Mouse (Mus musculus) kidney, embryonic 16.5 days (tissue): Measurements from ENCODE around the gene Hikeshi. TPM values are rescaled to one million over a fixed set of nuclear protein-coding genes. Genes with fewer than 3 reads are reported as not detected.

ENCODE experiments used
- ATAC-seq: fragments of 200-750 bp; cut with Nextera tagmentation; 2 replicates; pipeline ENCODE4 v1.8.0; 2017; ENCODE audit warnings: moderate TSS enrichment; ENCODE audit not compliant: low FRiP score, low TSS enrichment
- H3K27ac ChIP-seq: fragments of 300-500 bp; sonication (generic); 2 replicates; pipeline ENCODE4 v1.5.1; 2014; ENCODE audit warnings: low read length
- H3K27me3 ChIP-seq: fragments of 300-500 bp; sonication (generic); 2 replicates; pipeline ENCODE4 v1.6.1; 2014; ENCODE audit warnings: low read length, control low read depth, mixed read lengths; ENCODE audit not compliant: insufficient read depth
- H3K36me3 ChIP-seq: fragments of 300-500 bp; sonication (generic); 2 replicates; pipeline ENCODE4 v1.6.1; 2014; ENCODE audit warnings: low read length, control low read depth, mixed read lengths; ENCODE audit not compliant: insufficient read depth
- H3K4me1 ChIP-seq: fragments of 300-500 bp; sonication (generic); 2 replicates; pipeline ENCODE4 v1.6.1; 2014; ENCODE audit warnings: low read length, control low read depth, mixed read lengths; ENCODE audit not compliant: insufficient read depth
- H3K4me2 ChIP-seq: fragments of 300-500 bp; sonication (generic); replicated peaks from 2 replicates; pipeline ENCODE4 v1.6.1; 2014; ENCODE audit warnings: low read depth, low read length
- H3K4me3 ChIP-seq: fragments of 300-500 bp; sonication (generic); 2 replicates; pipeline ENCODE4 v1.5.1; 2014; ENCODE audit warnings: mild to moderate bottlenecking, low read length
- H3K9ac ChIP-seq: fragments of 300-500 bp; sonication (generic); replicated peaks from 2 replicates; pipeline ENCODE4 v1.6.1; 2014; ENCODE audit warnings: low read length
- H3K9me3 ChIP-seq: fragments of 300-500 bp; sonication (generic); 2 replicates; pipeline ENCODE4 v1.6.1; 2016; ENCODE audit warnings: low read length, control low read depth
- WGBS: fragments of 180-500 bp; shearing (Covaris S2); extraction: QIAGEN DNeasy Blood & Tissue Kit; methylation state at CpG from one replicate; pipeline ENCODE4 v1.1.7; 2014; 5-methylcytosine and 5-hydroxymethylcytosine counted together
- polyA plus RNA-seq: library from polyadenylated mRNA; unstranded; fragments of >200 nt; fragmentation: Nextera tagmentation; extraction: Ambion mirVana; gene quantifications from 2 replicates; pipeline ENCODE4 v1.2.1, GENCODE M21; 2015

Gene Hikeshi
- polyA plus RNA-seq, 1 experiment from 2014 or later = 138 TPM

DNA sequence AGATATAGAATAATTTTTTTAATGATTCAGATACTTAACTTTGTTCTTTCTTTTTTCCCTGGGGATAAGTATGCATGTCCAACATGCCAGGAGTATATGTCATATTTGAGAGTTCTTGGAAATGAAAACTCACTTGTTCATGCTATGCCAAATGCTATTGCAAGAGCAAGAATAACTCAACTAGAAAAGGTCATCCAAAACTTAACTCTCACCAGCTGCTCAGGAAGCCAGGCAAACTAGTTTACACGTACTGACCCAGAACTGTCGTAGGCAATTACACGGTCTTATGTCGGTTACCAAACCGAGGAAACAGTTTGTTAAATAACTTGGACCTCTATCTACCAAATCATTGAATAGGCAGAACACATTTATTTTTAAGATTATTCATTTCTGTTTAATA lies 24.3 kb downstream of the Hikeshi start:
- no peaks in the 10 kb centered on the region for H3K9me3 ChIP-seq
- 92% methylated on average over 5 of the region's 5 CpGs for WGBS
- H3K36me3 ChIP-seq = peaks cover 10% of the 10 kb centered on the region
- no peak overlapping the region for H3K4me3 ChIP-seq
- H3K27ac ChIP-seq = no peak overlapping the region
- no peak for ATAC-seq
- no peak overlapping the region for H3K9ac ChIP-seq
- H3K4me1 ChIP-seq = no peaks in the 10 kb centered on the region
- H3K4me2 ChIP-seq = no peak overlapping the region
- no peaks in the 10 kb centered on the region for H3K27me3 ChIP-seq

DNA sequence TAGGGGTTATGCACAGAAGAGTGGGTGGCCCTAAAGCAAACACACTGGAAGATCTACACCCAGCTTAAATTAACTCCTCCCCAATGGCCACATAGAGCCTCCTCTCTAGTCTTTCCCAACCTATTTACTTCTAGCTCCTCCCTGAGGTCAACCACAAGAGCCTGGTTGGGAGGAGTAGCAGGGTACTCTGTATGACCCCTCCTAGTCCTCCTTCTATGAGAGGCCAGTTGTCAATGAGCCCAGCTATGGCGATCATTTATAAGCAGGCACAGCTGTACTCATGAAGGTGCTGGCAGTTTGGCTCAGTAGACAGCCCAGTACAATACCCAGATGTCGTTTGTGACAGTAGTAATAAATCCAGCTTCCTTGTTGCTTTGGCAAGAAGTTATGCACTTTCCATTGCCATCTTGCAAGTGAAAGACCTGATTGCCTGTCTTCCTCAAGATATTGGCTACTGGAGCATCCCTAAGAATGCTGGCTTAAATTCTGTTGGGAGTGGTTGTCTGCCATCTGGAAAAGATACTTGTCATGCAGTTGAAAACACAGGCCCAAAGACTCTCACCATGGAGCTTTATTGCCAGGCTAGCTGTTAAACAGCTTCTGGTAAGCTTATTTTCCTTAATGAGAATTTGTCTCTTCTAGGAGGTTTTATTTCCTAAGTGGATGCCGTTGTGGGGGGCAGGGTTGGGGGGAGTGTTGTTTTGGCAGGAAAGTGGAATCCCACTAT lies 27.4 kb downstream of the Hikeshi start:
- H3K4me3 ChIP-seq = no peak overlapping the region
- WGBS = 88% methylated on average over 3 of the region's 3 CpGs
- no peak overlapping the region for H3K4me2 ChIP-seq
- no peaks in the 10 kb centered on the region for H3K27me3 ChIP-seq
- H3K27ac ChIP-seq = no peak overlapping the region
- no peaks in the 10 kb centered on the region for H3K9me3 ChIP-seq
- peaks cover 5% of the 10 kb centered on the region; the same call in 1 of the 2 replicates for H3K4me1 ChIP-seq
- no peak overlapping the region for H3K9ac ChIP-seq
- no peak for ATAC-seq
- peaks cover 5% of the 10 kb centered on the region; the same call in 1 of the 2 replicates for H3K36me3 ChIP-seq

DNA sequence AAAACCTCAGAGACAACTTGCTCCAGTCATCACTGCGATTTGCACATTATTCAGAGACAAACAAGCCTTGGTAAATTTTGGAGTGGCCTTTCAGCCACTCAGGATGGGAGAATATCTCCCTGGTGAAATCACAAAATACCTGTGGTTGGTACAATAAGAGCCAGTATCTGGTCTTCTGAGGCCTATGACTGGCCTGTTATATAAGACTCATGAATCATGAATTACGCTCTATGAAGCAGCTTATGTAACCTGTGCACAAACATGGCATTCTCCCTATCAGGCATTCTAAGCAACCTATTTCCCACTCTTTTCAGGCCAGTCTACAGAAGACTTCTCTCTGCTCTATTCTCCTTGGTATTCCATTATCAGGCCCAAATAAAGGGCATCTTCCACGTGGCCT lies 28.6 kb downstream of the Hikeshi start:
- peaks cover 5% of the 10 kb centered on the region; the same call in 1 of the 2 replicates for H3K4me1 ChIP-seq
- no peaks in the 10 kb centered on the region for H3K36me3 ChIP-seq
- no peaks in the 10 kb centered on the region for H3K9me3 ChIP-seq
- WGBS = 92% methylated on average over 3 of the region's 3 CpGs
- no peaks in the 10 kb centered on the region for H3K27me3 ChIP-seq
- H3K4me2 ChIP-seq = no peak overlapping the region
- no peak overlapping the region for H3K27ac ChIP-seq
- ATAC-seq = no peak
- no peak overlapping the region for H3K9ac ChIP-seq
- H3K4me3 ChIP-seq = no peak overlapping the region

DNA sequence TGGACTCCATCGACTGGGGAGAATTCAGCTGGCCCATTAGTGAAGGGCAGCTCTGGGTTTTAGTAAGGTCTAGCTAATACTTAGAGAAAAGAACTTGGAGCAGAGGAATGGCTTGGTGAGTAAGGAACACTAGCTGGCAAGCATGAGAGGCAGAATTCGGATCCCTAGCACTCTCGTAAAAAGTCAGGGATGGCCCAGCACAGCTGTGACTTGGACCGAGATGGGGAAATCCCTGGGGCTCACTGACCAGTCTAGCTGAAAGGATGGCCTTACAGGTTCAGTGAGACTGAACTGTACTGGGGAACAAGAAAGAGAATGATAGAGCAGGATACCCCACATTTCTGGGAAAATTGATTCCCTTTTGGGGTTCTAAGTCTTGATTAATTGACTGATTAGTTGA lies 31.3 kb downstream of the Hikeshi start:
- Histone ChIP-seq H3K9ac (no peak overlapping the region), H3K36me3 (no peaks in the 10 kb centered on the region), H3K27me3 (no peaks in the 10 kb centered on the region), H3K4me1 (peaks cover 5% of the 10 kb centered on the region; the same call in 1 of the 2 replicates), H3K9me3 (no peaks in the 10 kb centered on the region), H3K4me2 (no peak overlapping the region), H3K4me3 (no peak overlapping the region), H3K27ac (no peak overlapping the region)
- ATAC-seq = no peak
- 69% methylated on average over 4 of the region's 4 CpGs for WGBS

DNA sequence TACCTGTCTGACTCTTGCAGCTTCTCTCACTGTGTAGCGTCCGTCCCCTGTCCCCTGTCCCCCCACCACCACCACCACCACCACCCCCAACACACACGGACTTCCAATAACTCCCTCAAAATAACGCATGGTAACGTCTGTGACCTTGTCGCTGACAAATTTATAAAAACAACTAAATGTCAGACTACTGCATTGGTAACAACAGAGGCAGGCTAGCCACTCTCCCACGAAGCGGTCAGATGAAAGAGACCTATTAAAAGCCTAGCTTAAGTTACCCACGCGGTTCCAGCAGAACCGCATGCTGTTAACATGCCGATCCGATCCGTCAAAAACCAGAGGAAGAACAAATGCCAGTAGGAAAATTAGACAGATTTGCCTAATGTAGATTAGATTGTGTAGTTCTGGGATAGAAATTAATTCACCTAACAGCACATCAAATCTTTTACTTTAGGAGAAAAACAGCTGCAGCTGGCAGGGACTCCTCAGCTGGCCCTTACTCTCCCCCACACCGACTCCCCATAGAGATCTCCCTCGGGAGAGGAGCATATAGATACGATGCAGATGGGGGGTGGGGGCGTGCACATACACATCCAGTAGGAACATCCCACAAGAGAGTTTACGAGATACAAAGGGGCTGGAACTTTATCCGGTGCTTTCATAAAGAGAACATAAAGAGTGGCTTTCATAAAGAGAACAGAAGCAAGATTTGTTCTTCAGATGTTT lies 31.9 kb downstream of the Hikeshi start:
- Histone ChIP-seq H3K4me3 (no peak overlapping the region), H3K27me3 (no peaks in the 10 kb centered on the region), H3K9me3 (no peaks in the 10 kb centered on the region), H3K9ac (no peak overlapping the region), H3K36me3 (no peaks in the 10 kb centered on the region), H3K4me1 (peaks cover 5% of the 10 kb centered on the region), H3K27ac (no peak overlapping the region), H3K4me2 (no peak overlapping the region; the same call in 1 of the 2 replicates)
- no peak for ATAC-seq
- 56% methylated on average over 20 of the region's 20 CpGs for WGBS

DNA sequence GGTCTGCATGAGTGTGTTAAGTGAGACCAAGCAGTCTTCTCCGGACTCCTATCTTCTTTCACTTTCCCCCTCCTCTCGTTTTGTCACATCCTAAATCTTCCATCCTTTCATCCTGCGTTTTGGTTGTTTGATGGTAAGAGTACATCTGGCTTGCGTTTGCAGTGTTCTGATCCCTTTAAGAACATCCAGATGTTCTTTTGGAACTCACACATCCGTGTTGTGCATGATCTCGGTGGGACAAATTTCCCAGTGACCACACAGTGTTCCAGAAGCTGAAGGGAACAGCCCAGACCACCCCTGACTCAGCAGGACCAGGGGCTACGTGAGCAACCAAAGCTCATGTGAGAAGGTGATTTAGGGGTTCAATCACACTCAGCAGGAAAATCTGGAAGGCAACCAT lies 32.6 kb downstream of the Hikeshi start:
- H3K4me2 ChIP-seq = no peak overlapping the region
- H3K27me3 ChIP-seq = no peaks in the 10 kb centered on the region
- no peak overlapping the region for H3K27ac ChIP-seq
- no peak for ATAC-seq
- H3K36me3 ChIP-seq = no peaks in the 10 kb centered on the region
- no peak overlapping the region for H3K4me3 ChIP-seq
- WGBS = 51% methylated on average over 7 of the region's 7 CpGs
- no peak overlapping the region for H3K9ac ChIP-seq
- no peaks in the 10 kb centered on the region for H3K9me3 ChIP-seq
- H3K4me1 ChIP-seq = peaks cover 11% of the 10 kb centered on the region

DNA sequence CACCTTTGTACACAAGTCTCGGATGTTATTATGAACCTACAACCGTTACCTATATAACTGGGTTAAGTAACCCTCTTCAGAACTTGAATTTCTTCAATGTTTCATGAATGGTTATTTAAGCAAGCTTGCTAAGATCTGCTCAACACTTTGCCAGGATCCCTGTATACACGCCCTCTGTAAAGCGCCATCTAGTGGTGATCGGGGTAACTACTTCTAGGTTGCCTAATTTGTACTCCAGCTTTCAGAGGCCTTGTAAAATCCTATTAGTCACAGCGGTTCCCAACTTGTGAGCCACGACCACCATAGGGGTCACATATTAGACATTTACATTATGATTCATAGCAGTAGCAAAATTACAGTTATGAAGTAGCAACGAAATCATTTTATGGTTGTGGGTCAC lies 33.1 kb downstream of the Hikeshi start:
- no peaks in the 10 kb centered on the region for H3K9me3 ChIP-seq
- no peak overlapping the region for H3K4me2 ChIP-seq
- H3K4me1 ChIP-seq = peaks cover 14% of the 10 kb centered on the region
- no peak overlapping the region for H3K27ac ChIP-seq
- ATAC-seq = 0 out of 2 replicates have a peak, but pooled peaks have one; percentile 43
- H3K9ac ChIP-seq = no peak overlapping the region
- no peak overlapping the region for H3K4me3 ChIP-seq
- no peaks in the 10 kb centered on the region for H3K27me3 ChIP-seq
- WGBS = 23% methylated on average over 8 of the region's 8 CpGs
- no peaks in the 10 kb centered on the region for H3K36me3 ChIP-seq

DNA sequence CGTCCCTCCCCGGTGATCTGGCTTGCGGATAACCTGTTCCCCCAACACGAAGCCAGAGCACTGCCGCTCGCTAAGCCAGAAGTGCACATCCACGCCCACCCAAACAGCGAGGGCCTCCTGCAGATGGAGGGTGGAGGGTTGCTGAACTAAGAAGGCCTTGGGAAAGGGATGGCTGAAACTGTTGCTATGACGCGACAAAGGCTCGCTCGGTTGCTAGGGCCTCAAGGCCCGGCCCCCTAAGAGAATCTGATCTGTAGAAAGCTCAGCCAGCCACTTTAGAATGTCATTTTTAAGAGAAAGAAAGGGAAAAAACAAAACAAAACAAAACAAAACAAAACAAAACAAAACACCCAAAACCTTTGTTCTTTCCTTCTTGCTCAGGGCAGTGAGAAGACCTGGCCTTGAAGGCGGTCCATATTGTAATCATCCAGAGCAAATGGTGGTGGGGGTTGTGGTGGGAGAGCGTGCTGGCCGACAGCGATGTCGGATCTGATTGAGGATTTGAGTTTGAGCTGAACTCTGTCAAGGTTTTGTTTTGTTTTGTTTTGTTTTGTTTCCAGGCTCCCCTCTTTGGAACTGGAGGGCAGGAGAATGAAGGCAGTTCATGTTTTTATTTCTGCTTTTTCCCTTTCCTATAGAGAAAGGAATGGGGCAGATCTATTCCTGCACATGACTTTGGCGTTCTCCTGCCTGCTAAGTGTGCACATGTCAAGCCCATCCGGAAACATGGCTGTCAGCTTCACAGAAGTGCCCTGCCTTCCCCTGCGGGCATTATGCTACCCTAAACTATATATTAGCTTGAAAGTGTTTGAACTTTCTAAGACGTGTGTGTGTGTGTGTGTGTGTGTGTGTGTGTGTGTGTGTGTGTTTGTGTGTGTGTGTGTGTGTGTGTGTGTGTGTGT lies 37.3 kb downstream of the Hikeshi start, which contains the start of gene Ccdc81:
Ccdc81 (minus strand) TSS at position 188 of the 902 bp plus-strand sequence.
- Histone ChIP-seq H3K4me3 (peak within 1 kb of the TSS; percentile 27), H3K9ac (no peak within 1 kb of the TSS)
- ATAC-seq = peak; percentile 81; the same call in 1 of the 2 replicates

DNA sequence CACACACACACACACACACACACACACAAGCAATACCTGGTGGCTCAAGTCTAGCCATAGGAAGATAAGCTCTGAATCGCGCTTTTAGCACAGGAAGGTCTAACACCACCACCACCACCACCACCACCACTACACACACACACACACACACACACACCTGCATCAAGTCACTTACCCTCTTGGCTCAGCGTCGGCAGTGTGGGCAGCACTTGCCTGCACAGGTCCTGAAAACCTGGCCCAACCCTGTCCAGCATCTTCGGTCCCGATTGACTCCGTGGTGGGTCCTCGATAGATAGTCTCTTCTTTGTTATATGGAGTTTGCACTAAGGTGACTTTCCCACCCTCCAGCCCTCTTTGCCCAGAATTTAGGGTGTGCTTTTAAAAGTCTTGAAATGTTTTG lies 38.0 kb downstream of the Hikeshi start:
- H3K27ac ChIP-seq = no peak overlapping the region
- H3K4me3 ChIP-seq = peak overlapping the region; percentile 27
- H3K9me3 ChIP-seq = no peaks in the 10 kb centered on the region
- H3K9ac ChIP-seq = no peak overlapping the region
- H3K36me3 ChIP-seq = no peaks in the 10 kb centered on the region
- WGBS = 89% methylated on average over 8 of the region's 8 CpGs
- peak overlapping the region; percentile 55 for H3K4me2 ChIP-seq
- H3K27me3 ChIP-seq = no peaks in the 10 kb centered on the region
- peaks cover 9% of the 10 kb centered on the region for H3K4me1 ChIP-seq
- no peak for ATAC-seq

More for the DNA sequence above, 37.3 kb downstream of the Hikeshi start, which contains the start of gene Ccdc81:
- H3K27ac ChIP-seq = no peak within 1 kb of the TSS
- H3K36me3 ChIP-seq = no peaks in the 10 kb centered on the region
- no peaks in the 10 kb centered on the region for H3K27me3 ChIP-seq
- H3K9me3 ChIP-seq = no peaks in the 10 kb centered on the region
- 31% methylated on average over 22 of the region's 22 CpGs for WGBS
- H3K4me1 ChIP-seq = peaks cover 9% of the 10 kb centered on the region
- peak within 1 kb of the TSS; percentile 55 for H3K4me2 ChIP-seq
